Mouse (Mus musculus): ENCODE measurements around the gene Suv39h1. TPM values are rescaled to one million over a fixed set of nuclear protein-coding genes. Genes with fewer than 3 reads are reported as not detected.
"Not testable (repeated sequence)": the region's sequence is repeated elsewhere in the genome, so short reads cannot be mapped to it uniquely, and the experiment has no call there.

Gene Suv39h1
- polyA plus RNA-seq, 1 experiment from 2014 or later, result 79.3 TPM

DNA sequence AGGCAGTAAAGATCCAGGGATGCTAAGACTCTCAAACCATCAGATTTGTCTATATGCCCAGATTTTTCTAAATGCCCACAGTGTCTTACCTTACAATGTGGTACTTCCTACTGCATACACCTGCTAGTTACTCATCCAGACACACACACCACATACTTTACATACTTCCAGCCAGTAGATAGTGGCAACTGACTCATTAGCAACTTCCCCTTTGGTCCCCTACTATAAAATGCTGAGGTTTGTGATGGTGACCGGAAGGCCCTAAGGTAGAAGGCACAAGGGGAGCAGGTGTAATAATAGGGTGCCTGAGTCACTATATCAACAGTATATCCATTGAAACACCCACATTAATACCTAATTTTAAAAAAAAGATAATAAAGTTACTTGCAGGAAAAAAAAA lies 5.4 kb downstream of the Suv39h1 start:
- no peak overlapping the region for H3K27ac ChIP-seq (ENCODE audit: low read depth, low read length)
- H3K27me3 ChIP-seq (ENCODE audit: control insufficient read depth, insufficient read depth, low read length), result no peaks in the 10 kb centered on the region
- H3K9ac ChIP-seq (ENCODE audit: low read depth, low read length), result no peak overlapping the region
- H3K4me1 ChIP-seq (ENCODE audit: control insufficient read depth, insufficient read depth, low read length), result no peaks in the 10 kb centered on the region
- peaks cover 30% of the 10 kb centered on the region; the same call in 1 of the 2 replicates for H3K36me3 ChIP-seq (ENCODE audit: control insufficient read depth, insufficient read depth, low read length)
- ATAC-seq (ENCODE audit: low FRiP score, low TSS enrichment), result no peak
- WGBS, result 94% methylated on average over 1 of the region's 1 CpGs
- H3K9me3 ChIP-seq (ENCODE audit: control insufficient read depth, low read length), result no peaks in the 10 kb centered on the region
- H3K4me2 ChIP-seq (replicated peaks; ENCODE audit: low read depth, low read length), result no peak overlapping the region
- no peak overlapping the region for H3K4me3 ChIP-seq (ENCODE audit: low read length)

DNA sequence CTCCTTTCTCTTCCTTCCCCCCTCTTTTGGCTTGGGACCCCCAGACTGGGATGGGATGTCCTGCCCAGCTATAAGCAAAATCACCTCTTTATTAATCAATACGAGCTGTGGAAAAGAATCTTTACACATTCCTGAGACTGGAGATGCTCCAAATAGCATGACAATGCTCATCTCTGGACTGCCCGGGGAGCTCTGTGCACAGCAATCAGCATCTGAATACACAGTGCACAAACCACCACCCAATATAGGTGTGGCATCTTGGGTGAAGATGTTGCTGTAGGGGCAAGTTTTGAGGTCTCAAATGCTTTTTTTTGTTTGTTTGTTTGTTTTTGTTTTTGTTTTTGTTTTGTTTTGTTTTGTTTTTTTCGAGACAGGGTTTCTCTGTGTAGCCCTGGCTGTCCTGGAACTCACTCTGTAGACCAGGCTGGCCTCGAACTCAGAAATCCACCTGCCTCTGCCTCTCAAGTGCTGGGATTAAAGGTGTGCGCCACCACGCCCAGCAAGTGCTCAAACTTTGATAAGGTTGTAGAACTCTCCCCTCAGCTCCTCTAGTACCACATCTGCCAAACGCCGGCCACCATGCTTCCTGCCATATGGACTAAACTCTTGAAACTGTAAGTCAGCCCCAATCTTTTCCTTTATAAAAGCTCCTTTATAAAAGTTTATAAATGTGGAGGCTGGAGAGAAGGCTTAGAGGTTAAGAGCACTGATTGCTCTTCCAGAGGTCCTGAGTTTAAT lies 23.3 kb downstream of the Suv39h1 start:
- not testable (repeated sequence) for H3K4me2 ChIP-seq (replicated peaks; ENCODE audit: low read depth, low read length); H3K4me1 ChIP-seq (ENCODE audit: control insufficient read depth, insufficient read depth, low read length); H3K4me3 ChIP-seq (ENCODE audit: low read length); H3K36me3 ChIP-seq (ENCODE audit: control insufficient read depth, insufficient read depth, low read length); ATAC-seq (ENCODE audit: low FRiP score, low TSS enrichment); H3K27ac ChIP-seq (ENCODE audit: low read depth, low read length); H3K9ac ChIP-seq (ENCODE audit: low read depth, low read length); H3K9me3 ChIP-seq (ENCODE audit: control insufficient read depth, low read length); H3K27me3 ChIP-seq (ENCODE audit: control insufficient read depth, insufficient read depth, low read length)
- WGBS, result 82% methylated on average over 7 of the region's 8 CpGs

DNA sequence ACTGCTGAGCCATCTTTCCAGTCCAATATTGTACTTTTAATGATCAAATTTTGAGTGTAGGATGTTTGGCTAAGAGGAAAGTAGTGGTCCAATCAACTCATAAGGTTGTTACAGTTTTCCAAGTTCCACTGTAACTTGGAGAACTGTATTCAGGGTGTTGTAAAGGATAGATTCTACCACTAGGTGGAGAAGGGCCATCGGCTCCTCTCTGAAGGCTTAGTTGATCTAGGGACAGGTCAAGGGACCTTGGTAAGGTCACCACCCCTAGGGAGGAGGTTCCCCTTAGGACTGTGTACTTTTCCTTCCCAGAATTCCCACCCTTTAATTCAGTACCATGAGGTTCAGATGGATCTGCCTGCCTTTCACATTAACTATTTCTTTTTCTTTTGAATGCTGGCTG lies 41.6 kb downstream of the Suv39h1 start:
- ATAC-seq (ENCODE audit: low FRiP score, low TSS enrichment), result no peak
- Histone ChIP-seq H3K4me2 (replicated peaks; ENCODE audit: low read depth, low read length) (no peak overlapping the region), H3K9ac (ENCODE audit: low read depth, low read length) (no peak overlapping the region), H3K4me1 (ENCODE audit: control insufficient read depth, insufficient read depth, low read length) (no peaks in the 10 kb centered on the region), H3K4me3 (ENCODE audit: low read length) (no peak overlapping the region), H3K27ac (ENCODE audit: low read depth, low read length) (no peak overlapping the region), H3K9me3 (ENCODE audit: control insufficient read depth, low read length) (no peaks in the 10 kb centered on the region), H3K27me3 (ENCODE audit: control insufficient read depth, insufficient read depth, low read length) (no peaks in the 10 kb centered on the region), H3K36me3 (ENCODE audit: control insufficient read depth, insufficient read depth, low read length) (no peaks in the 10 kb centered on the region)
- 50% methylated on average over 1 of the region's 1 CpGs for WGBS

DNA sequence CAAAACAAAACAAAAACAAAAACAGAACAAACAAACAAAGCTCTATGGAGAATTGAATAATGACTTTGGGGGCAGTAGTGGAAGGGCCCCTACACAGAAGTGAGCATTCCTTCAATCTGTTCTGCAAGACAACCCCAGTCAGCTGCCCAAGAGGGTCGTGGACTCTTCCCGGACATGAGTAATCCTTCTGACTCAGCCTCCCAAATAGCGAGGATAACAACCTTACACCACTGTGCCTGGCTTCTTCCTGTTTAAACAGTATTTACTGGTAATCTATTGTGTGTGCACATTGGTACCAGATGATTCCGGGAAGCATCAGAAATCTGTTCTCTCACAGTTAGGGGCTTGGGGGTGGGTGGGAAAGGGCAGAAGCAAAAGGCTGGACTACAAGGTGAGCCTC lies 47.7 kb downstream of the Suv39h1 start:
- no peak overlapping the region for H3K4me2 ChIP-seq (replicated peaks; ENCODE audit: low read depth, low read length)
- H3K36me3 ChIP-seq (ENCODE audit: control insufficient read depth, insufficient read depth, low read length), result no peaks in the 10 kb centered on the region
- no peaks in the 10 kb centered on the region for H3K9me3 ChIP-seq (ENCODE audit: control insufficient read depth, low read length)
- no peaks in the 10 kb centered on the region for H3K4me1 ChIP-seq (ENCODE audit: control insufficient read depth, insufficient read depth, low read length)
- 72% methylated on average over 4 of the region's 4 CpGs for WGBS
- no peaks in the 10 kb centered on the region for H3K27me3 ChIP-seq (ENCODE audit: control insufficient read depth, insufficient read depth, low read length)
- H3K4me3 ChIP-seq (ENCODE audit: low read length), result no peak overlapping the region
- H3K27ac ChIP-seq (ENCODE audit: low read depth, low read length), result no peak overlapping the region
- ATAC-seq (ENCODE audit: low FRiP score, low TSS enrichment), result no peak
- H3K9ac ChIP-seq (ENCODE audit: low read depth, low read length), result no peak overlapping the region

DNA sequence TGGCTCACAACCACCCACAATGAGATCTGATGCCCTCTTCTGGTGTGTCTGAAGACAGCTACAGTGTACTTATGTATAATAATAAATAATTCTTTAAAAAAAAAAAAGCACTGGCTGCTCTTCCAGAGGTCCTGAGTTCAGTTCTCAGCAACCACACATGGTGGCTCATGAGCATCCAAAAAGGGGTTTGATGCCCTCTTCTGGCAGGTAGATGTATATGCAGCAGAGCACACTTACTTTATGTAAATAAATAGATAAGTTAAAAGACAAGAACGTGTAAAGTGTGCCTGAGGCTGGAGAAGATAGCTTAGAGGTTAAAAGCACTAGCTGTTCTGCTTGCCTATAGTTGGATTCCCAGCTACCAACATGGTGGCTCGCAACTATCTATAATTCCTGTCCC lies 49.8 kb downstream of the Suv39h1 start:
- Histone ChIP-seq H3K36me3 (ENCODE audit: control insufficient read depth, insufficient read depth, low read length) (no peaks in the 10 kb centered on the region), H3K4me2 (replicated peaks; ENCODE audit: low read depth, low read length) (no peak overlapping the region), H3K9ac (ENCODE audit: low read depth, low read length) (no peak overlapping the region), H3K4me3 (ENCODE audit: low read length) (no peak overlapping the region), H3K27ac (ENCODE audit: low read depth, low read length) (no peak overlapping the region), H3K27me3 (ENCODE audit: control insufficient read depth, insufficient read depth, low read length) (no peaks in the 10 kb centered on the region), H3K4me1 (ENCODE audit: control insufficient read depth, insufficient read depth, low read length) (no peaks in the 10 kb centered on the region), H3K9me3 (ENCODE audit: control insufficient read depth, low read length) (no peaks in the 10 kb centered on the region)
- ATAC-seq (ENCODE audit: low FRiP score, low TSS enrichment), result no peak
- 76% methylated on average over 2 of the region's 2 CpGs for WGBS

DNA sequence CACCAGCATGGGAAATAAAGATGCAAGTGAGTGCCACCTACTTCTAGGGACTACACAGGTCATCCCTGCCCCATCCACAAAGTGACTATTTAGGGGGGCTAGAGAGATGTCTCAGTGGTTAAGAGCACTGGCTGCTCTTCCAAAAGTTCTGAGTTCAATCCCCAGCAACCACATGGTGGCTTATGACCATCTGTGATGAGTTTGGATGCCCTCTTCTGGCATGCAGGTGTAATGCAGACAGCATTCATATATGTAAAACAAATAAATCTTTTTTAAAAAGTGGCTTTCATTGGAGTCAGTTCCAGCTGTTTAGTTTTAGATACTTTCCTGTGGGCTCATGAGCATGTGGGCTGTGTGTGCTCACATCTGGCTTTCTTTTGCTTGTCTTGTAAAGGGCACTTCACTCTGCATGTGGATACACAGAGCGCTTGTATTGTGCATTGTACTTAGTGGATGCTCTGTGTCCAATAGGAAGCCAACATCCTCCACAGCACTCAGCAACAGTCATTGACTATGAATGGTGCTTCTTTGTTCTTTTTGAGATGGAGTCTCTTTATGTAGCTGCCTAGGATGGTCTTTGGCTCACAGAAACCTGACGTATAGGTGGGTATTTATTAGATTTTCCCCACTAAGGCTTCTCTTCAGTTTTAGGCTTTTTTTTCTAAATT lies 54.3 kb downstream of the Suv39h1 start:
- Histone ChIP-seq H3K4me3 (ENCODE audit: low read length) (no peak overlapping the region), H3K27ac (ENCODE audit: low read depth, low read length) (no peak overlapping the region), H3K36me3 (ENCODE audit: control insufficient read depth, insufficient read depth, low read length) (no peaks in the 10 kb centered on the region), H3K4me1 (ENCODE audit: control insufficient read depth, insufficient read depth, low read length) (no peaks in the 10 kb centered on the region), H3K9me3 (ENCODE audit: control insufficient read depth, low read length) (no peaks in the 10 kb centered on the region), H3K27me3 (ENCODE audit: control insufficient read depth, insufficient read depth, low read length) (no peaks in the 10 kb centered on the region), H3K4me2 (replicated peaks; ENCODE audit: low read depth, low read length) (no peak overlapping the region), H3K9ac (ENCODE audit: low read depth, low read length) (no peak overlapping the region)
- WGBS, result 90% methylated on average over 2 of the region's 2 CpGs
- no peak for ATAC-seq (ENCODE audit: low FRiP score, low TSS enrichment)

DNA sequence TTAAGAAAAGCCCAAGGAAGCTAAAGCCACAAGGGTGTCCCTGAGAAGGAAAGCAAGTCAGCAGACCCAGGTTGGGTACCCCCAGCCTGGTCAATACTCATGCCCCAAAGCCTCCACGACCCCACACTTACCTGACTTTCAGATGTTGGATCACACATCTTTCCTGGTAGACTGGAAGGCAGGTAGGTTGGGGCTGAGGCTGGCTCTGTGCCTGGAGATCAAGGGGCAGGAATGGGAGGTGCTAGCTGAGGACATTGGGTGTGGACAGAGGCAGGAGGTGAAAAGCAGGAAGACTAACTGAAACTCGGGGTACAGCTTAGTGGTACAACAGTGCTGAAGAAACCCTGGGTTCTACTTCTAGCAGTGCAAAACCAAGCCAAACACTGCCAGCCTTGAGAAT lies 56.3 kb downstream of the Suv39h1 start, which contains the start of gene Glod5:
TSS of gene Glod5 (minus strand) at position 207 of the 400 bp plus-strand sequence.
- no peak within 1 kb of the TSS for H3K27ac ChIP-seq (ENCODE audit: low read depth, low read length)
- H3K4me3 ChIP-seq (ENCODE audit: low read length), result no peak within 1 kb of the TSS
- no peaks in the 10 kb centered on the region for H3K27me3 ChIP-seq (ENCODE audit: control insufficient read depth, insufficient read depth, low read length)
- H3K4me2 ChIP-seq (replicated peaks; ENCODE audit: low read depth, low read length), result no peak within 1 kb of the TSS
- no peaks in the 10 kb centered on the region for H3K4me1 ChIP-seq (ENCODE audit: control insufficient read depth, insufficient read depth, low read length)
- H3K9me3 ChIP-seq (ENCODE audit: control insufficient read depth, low read length), result no peaks in the 10 kb centered on the region
- no peaks in the 10 kb centered on the region for H3K36me3 ChIP-seq (ENCODE audit: control insufficient read depth, insufficient read depth, low read length)
- no peak within 1 kb of the TSS for H3K9ac ChIP-seq (ENCODE audit: low read depth, low read length)
- WGBS, result 68% methylated on average over 2 of the region's 2 CpGs
- ATAC-seq (ENCODE audit: low FRiP score, low TSS enrichment), result no peak

DNA sequence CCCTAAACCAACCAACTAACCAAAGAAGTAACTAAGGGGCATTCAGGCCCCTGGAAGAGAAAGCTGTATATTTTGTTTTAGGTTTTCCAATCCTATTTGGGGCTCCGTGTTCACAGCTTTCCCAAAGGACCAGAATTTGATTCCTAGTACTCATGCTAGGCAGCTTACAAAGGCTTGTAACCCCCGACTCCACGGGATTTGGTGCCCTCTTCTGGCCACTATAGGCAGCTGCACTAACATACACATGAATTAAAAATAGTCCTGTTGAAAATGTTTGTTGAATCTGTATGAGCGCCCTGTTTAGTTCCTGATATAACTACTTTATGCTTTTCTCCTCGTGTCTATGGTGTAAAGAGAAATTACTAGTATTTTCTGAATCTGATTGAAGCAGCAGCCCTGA lies 57.4 kb downstream of the Suv39h1 start:
- no peak for ATAC-seq (ENCODE audit: low FRiP score, low TSS enrichment)

DNA sequence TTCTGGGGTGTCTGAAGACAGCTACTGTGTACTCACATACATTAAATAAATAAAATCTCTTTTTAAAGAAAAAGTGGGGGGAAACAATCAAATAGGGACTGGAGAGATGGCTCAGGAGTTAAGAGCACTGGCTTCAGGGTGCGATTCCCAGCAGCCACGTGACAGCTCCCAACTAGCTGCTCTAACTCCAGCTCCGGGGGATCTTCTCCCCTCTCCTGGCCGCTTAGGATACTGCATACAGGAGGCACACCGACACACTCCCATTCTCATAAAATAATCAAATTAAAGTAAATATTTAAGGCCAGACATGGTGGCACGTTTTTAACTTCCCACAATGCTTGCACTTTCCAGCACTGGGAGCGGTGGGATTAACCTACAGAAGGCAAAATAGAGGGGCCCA lies 58.9 kb downstream of the Suv39h1 start:
- H3K9me3 ChIP-seq (ENCODE audit: control insufficient read depth, low read length); H3K4me2 ChIP-seq (replicated peaks; ENCODE audit: low read depth, low read length); H3K4me1 ChIP-seq (ENCODE audit: control insufficient read depth, insufficient read depth, low read length); H3K36me3 ChIP-seq (ENCODE audit: control insufficient read depth, insufficient read depth, low read length); H3K27ac ChIP-seq (ENCODE audit: low read depth, low read length); H3K4me3 ChIP-seq (ENCODE audit: low read length); H3K27me3 ChIP-seq (ENCODE audit: control insufficient read depth, insufficient read depth, low read length); H3K9ac ChIP-seq (ENCODE audit: low read depth, low read length); ATAC-seq (ENCODE audit: low FRiP score, low TSS enrichment): not testable (repeated sequence)
- 31% methylated on average over 7 of the region's 7 CpGs for WGBS

More for the DNA sequence above, 57.4 kb downstream of the Suv39h1 start:
- Histone ChIP-seq H3K4me1 (ENCODE audit: control insufficient read depth, insufficient read depth, low read length) (no peaks in the 10 kb centered on the region), H3K4me3 (ENCODE audit: low read length) (no peak overlapping the region), H3K9ac (ENCODE audit: low read depth, low read length) (no peak overlapping the region), H3K27me3 (ENCODE audit: control insufficient read depth, insufficient read depth, low read length) (no peaks in the 10 kb centered on the region), H3K9me3 (ENCODE audit: control insufficient read depth, low read length) (no peaks in the 10 kb centered on the region), H3K27ac (ENCODE audit: low read depth, low read length) (no peak overlapping the region), H3K36me3 (ENCODE audit: control insufficient read depth, insufficient read depth, low read length) (no peaks in the 10 kb centered on the region), H3K4me2 (replicated peaks; ENCODE audit: low read depth, low read length) (no peak overlapping the region)
- 16% methylated on average over 5 of the region's 5 CpGs for WGBS

Measured in kidney, embryonic 14.5 days (tissue).